Mouse (Mus musculus) neural tube, embryonic 14.5 days (tissue): ENCODE results near the gene Olfr1495. TPM values are rescaled to one million over a fixed set of nuclear protein-coding genes. Genes with fewer than 3 reads are reported as not detected.

Experiments used
- ATAC-seq: fragments of 200-750 bp; cut with Nextera tagmentation; 2 replicates; pipeline ENCODE4 v1.8.0; 2017; ENCODE audit warnings: low read depth, mild to moderate bottlenecking, moderate TSS enrichment, moderate library complexity
- H3K27ac ChIP-seq: fragments of 300-500 bp; sonication (generic); 2 replicates; pipeline ENCODE4 v1.5.1; 2014; ENCODE audit warnings: low read depth, mild to moderate bottlenecking, control low read depth, low read length, moderate library complexity, mixed read lengths
- H3K27me3 ChIP-seq: fragments of 300-500 bp; sonication (generic); 2 replicates; pipeline ENCODE4 v1.6.1; 2014; ENCODE audit warnings: low read length; ENCODE audit not compliant: control insufficient read depth, insufficient read depth
- H3K36me3 ChIP-seq: fragments of 300-500 bp; sonication (generic); 2 replicates; pipeline ENCODE4 v1.6.1; 2014; ENCODE audit warnings: low read length, mixed read lengths; ENCODE audit not compliant: control insufficient read depth, insufficient read depth
- H3K4me1 ChIP-seq: fragments of 300-500 bp; sonication (generic); 2 replicates; pipeline ENCODE4 v1.6.1; 2014; ENCODE audit warnings: low read length; ENCODE audit not compliant: control insufficient read depth, insufficient read depth
- H3K4me2 ChIP-seq: fragments of 300-500 bp; sonication (generic); 2 replicates; pipeline ENCODE4 v1.6.1; 2014; ENCODE audit warnings: mild to moderate bottlenecking, low read depth, low read length, control low read depth
- H3K4me3 ChIP-seq: fragments of 300-500 bp; sonication (generic); 2 replicates; pipeline ENCODE4 v1.5.1; 2014; ENCODE audit warnings: low read depth, low read length, control low read depth, mixed read lengths
- H3K9ac ChIP-seq: fragments of 300-500 bp; sonication (generic); replicated peaks from 2 replicates; pipeline ENCODE4 v1.6.1; 2014; ENCODE audit warnings: low read depth, mild to moderate bottlenecking, control low read depth, low read length, mixed read lengths
- H3K9me3 ChIP-seq: fragments of 300-500 bp; sonication (generic); 2 replicates; pipeline ENCODE4 v1.6.1; 2016; ENCODE audit warnings: low read length; ENCODE audit not compliant: control insufficient read depth
- WGBS: fragments of 180-500 bp; shearing (Covaris S2); extraction: QIAGEN DNeasy Blood & Tissue Kit; methylation state at CpG from one replicate; pipeline ENCODE4 v1.1.7; 2014; 5-methylcytosine and 5-hydroxymethylcytosine counted together
- polyA plus RNA-seq: library from polyadenylated mRNA; unstranded; fragments of >200 nt; fragmentation: Nextera tagmentation; extraction: Ambion mirVana; gene quantifications from 2 replicates; pipeline ENCODE4 v1.2.1, GENCODE M21; 2014

Olfr1495 gene
- polyA plus RNA-seq, 1 experiment from 2014 or later = not detected

GRCm38 (mm10) chr19:13818827-13819226 lies 54.4 kb downstream of the Olfr1495 start:
- Histone ChIP-seq H3K36me3 (no peaks in the 10 kb centered on the region), H3K27me3 (no peaks in the 10 kb centered on the region), H3K9me3 (no peaks in the 10 kb centered on the region), H3K27ac (no peak overlapping the region), H3K4me3 (no peak overlapping the region), H3K9ac (no peak overlapping the region), H3K4me2 (no peak overlapping the region), H3K4me1 (no peaks in the 10 kb centered on the region)
- WGBS = 33% methylated on average over 5 of the region's 5 CpGs
- no peak for ATAC-seq

DNA sequence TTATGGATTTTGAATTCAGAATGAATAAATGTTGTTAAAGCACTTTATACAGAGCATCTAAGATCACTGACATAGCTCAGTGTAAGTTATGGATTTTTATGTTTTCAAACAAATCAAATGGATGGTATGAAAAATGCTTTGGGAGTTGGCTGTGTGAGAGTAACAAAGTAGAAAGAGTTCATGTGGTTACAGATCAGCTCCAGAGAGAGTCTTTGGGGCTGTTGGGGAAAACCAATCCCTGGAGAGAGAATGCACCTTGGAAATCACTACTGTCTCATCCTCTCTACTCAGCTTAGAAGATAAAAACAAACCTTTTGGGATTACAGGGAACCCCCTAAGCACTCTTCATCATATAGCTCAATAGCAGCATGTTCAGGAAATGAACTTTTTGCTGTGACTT lies 54.9 kb downstream of the Olfr1495 start, which contains the start of gene Olfr1499:
Gene Olfr1499, minus strand, starts transcription at position 101 of the 400 bp plus-strand sequence.
- Histone ChIP-seq H3K4me2 (no peak within 1 kb of the TSS), H3K4me1 (no peaks in the 10 kb centered on the region), H3K4me3 (no peak within 1 kb of the TSS), H3K27me3 (no peaks in the 10 kb centered on the region), H3K36me3 (no peaks in the 10 kb centered on the region), H3K9ac (no peak within 1 kb of the TSS), H3K27ac (no peak within 1 kb of the TSS), H3K9me3 (no peaks in the 10 kb centered on the region)
- no peak for ATAC-seq

Other genes with a start within 250 kb of the Olfr1495 start
- not detected in 2 replicates for gene Olfr1480, start 236.7 kb upstream of the Olfr1495 start, polyA plus RNA-seq
- gene Olfr1484, start 181.1 kb upstream of the Olfr1495 start, polyA plus RNA-seq = not detected in 2 replicates
- not detected in 2 replicates for gene Olfr1487, start 147.2 kb upstream of the Olfr1495 start, polyA plus RNA-seq
- not detected in 2 replicates for gene Olfr1489, start 133.0 kb upstream of the Olfr1495 start, polyA plus RNA-seq
- gene Olfr1490, start 113.5 kb upstream of the Olfr1495 start, polyA plus RNA-seq = not detected in 2 replicates
- gene Olfr1491, start 67.3 kb upstream of the Olfr1495 start, polyA plus RNA-seq = not detected in 2 replicates
- not detected in 2 replicates for gene Olfr1493-ps1, start 41.3 kb upstream of the Olfr1495 start, polyA plus RNA-seq
- not detected in 2 replicates for gene Olfr1494, start 24.9 kb upstream of the Olfr1495 start, polyA plus RNA-seq
- not detected in 2 replicates for gene Olfr1496, start 13.3 kb downstream of the Olfr1495 start, polyA plus RNA-seq
- gene Olfr1497, start 33.6 kb downstream of the Olfr1495 start, polyA plus RNA-seq = not detected in 2 replicates
- not detected in 2 replicates for gene Olfr1499, start 54.8 kb downstream of the Olfr1495 start, polyA plus RNA-seq
- gene Olfr1500, start 65.9 kb downstream of the Olfr1495 start, polyA plus RNA-seq = not detected in 2 replicates
- not detected in 2 replicates for gene Olfr1501, start 86.1 kb downstream of the Olfr1495 start, polyA plus RNA-seq
- not detected in 2 replicates for gene Olfr1502, start 97.2 kb downstream of the Olfr1495 start, polyA plus RNA-seq
- not detected in 2 replicates for gene Olfr1504, start 133.3 kb downstream of the Olfr1495 start, polyA plus RNA-seq
- gene Olfr1505, start 148.9 kb downstream of the Olfr1495 start, polyA plus RNA-seq = not detected in 2 replicates